Mouse (Mus musculus): ENCODE results near the gene Lcn12. TPM values are rescaled to one million over a fixed set of nuclear protein-coding genes. Genes with fewer than 3 reads are reported as not detected.

Gene Lcn12
- not detected for polyA plus RNA-seq (2017; shearing (Covaris generic))

DNA sequence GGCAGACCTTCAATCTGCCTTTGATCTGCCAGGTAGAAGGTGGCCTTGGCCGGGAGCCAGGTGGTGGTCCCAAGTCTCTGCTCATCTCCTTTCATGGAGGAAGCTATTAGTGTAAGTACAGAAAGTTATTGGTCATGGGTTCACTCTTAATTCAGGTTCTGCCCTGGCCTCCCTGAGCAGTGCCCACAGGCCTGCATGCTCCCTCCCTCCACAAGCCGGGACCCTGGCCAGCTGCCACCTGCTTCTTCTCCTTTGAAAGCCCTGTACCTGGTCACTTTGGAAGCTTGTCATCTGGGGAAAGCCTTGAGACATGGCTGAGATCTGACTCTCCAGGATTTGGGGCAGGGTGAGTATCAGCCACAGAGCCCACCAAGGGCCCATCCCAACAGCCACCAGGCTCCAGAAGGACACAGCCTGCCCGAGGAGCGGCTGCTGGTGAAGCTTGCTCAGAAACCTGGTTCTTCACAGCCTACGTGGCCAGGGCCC is at the start of gene Lcn12:
Lcn12 (minus strand) TSS at position 436 of the 486 bp plus-strand sequence.

GRCm38 (mm10) chr2:25501593-25502486 is 8.1 kb upstream of the Lcn12 start, which contains the start of gene C8g:
C8g (minus strand) TSS chr2:25501719.

DNA sequence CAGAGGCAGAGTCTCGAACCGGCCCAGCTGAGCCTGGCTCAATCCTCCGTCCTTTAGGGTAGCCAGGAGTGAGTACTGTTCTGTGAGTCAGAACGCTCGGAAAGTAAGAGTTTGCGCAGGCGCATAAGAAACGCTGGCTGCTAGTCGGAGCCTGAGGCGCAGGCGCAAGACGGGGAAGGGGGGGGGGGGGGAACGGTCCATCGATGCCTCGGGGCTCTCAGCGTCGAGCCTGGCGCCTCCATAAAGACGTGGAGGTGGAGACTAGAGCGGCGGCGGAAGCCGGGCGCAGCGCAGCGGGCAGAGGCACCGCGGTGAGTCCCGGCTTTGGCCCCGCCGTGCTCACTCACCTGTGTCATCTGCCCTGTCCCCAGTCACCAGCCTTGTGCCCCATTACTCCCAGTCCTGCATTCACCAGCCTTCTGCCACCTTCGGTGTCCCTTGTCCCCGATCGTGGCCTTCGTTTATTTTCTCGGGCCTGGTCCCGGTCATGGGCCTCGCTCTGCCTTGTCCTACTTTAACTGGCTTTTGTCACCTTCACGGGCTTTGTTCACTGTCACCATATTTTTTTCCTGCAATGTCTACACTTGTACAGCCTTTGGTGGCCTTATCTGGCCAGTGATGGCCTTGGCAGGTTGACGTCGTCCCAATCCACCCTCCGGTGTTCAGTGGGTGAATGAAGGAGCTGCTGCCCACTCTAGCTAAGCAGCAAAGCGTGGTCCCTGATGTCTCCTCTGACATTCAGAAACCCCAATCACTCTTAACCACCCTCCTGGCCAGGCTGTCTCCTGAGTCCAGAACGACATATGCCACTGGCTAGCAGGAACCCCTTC is 7.1 kb upstream of the Lcn12 start, which contains the start of gene Fbxw5:
Fbxw5 (plus strand) TSS at position 175 of the 830 bp plus-strand sequence.

GRCm38 (mm10) chr2:25469969-25470368 is 23.7 kb downstream of the Lcn12 start, which contains the start of gene Ptgds:
Ptgds (minus strand) TSS chr2:25470046.

DNA sequence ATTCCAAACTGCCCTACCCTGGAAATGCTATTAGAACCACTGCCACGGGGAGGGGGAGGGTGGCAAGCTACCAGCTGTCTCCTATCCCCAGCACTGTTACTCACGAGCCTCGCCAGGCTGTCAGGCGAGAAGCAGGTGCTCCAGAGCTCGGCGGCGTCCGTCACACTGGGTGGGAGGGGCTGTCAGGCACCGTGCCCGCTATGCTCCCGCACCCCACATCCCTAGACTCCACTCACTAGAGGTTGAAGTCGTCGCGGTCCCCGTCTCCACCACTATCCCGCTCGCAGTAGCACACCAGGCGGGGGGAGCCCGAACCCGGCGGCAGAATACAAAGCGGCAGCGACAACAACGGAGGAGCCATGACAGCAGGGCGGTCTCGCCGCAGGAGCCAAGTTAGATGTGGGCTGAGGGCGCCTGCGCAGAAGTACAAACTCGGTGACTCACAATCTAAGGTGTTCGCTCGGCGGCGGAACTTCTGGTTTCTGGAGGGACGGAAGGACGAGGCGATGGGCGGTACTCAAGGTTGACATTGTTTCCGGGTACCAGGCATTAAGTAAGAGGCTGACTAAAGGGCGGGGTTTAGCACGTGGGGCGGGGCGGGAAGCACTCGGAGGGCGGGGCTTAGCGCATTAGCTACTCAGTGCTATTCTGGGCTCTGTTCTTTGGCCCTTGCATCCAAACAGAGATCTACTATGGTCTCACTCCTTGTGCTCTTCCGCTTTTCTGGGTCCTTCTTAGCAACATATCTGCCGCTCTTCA is 33.0 kb downstream of the Lcn12 start, which contains the start of gene Paxx:
Paxx (minus strand) TSS at position 544 of the 759 bp plus-strand sequence.

DNA sequence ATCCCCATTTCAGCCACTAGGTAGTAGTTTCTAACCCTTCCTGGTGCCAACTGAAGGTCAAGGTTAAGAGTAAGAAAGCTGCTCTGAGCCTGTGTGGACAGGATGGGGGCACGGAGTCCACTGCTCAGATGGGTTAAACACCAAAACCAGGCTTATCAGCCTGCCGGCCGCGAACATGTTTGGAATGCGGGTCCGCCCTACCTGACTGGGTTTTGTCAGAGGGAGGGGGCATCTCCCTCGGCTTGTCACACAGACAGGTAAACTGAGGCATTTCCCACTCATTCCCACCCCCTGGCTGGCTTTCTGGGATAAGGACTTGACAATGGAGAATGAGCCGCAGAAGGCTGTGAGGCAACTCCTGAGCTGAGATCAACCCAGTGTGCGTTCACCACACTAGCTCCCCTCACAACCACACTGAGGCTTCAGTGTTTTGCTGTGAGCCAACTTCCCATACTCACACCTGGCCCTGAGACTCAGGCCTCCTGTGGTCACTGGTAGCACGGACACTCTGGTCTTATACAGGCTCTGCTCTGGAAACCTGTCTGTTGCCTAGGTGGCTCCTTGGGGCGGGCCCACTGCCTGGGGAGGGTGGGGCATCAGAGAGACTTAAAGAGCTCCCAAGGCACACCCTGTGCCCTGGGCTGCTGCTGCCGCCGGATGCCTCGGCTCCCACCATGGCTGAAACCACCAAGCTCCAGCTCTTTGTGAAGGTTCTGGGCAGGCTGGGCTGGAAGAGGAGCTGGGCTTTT is 37.3 kb downstream of the Lcn12 start, which contains the start of gene Clic3:
Clic3 (plus strand) TSS at position 634 of the 749 bp plus-strand sequence.

Other genes starting within 250 kb of the Lcn12 start
- 10.4 TPM for gene AL732309.1, start 247.0 kb downstream of the Lcn12 start, polyA plus RNA-seq (2017; shearing (Covaris generic))
- 16.9 TPM for gene Tmem203, start 238.5 kb downstream of the Lcn12 start, polyA plus RNA-seq (2017; shearing (Covaris generic))
- 3.8 TPM for gene Tprn, start 231.3 kb downstream of the Lcn12 start, polyA plus RNA-seq (2017; shearing (Covaris generic))
- gene Ssna1, start 221.5 kb downstream of the Lcn12 start, polyA plus RNA-seq (2017; shearing (Covaris generic)) = 144 TPM
- gene Anapc2, start 221.4 kb downstream of the Lcn12 start, polyA plus RNA-seq (2017; shearing (Covaris generic)) = 106 TPM
- gene Tmem210, start 205.8 kb downstream of the Lcn12 start, polyA plus RNA-seq (2017; shearing (Covaris generic)) = not detected
- gene Lrrc26, start 204.0 kb downstream of the Lcn12 start, polyA plus RNA-seq (2017; shearing (Covaris generic)) = not detected
- 0.11 TPM for gene Grin1, start 174.7 kb downstream of the Lcn12 start, polyA plus RNA-seq (2017; shearing (Covaris generic))
- gene Man1b1, start 161.6 kb downstream of the Lcn12 start, polyA plus RNA-seq (2017; shearing (Covaris generic)) = 24.2 TPM
- 25.1 TPM for gene Dpp7, start 137.6 kb downstream of the Lcn12 start, polyA plus RNA-seq (2017; shearing (Covaris generic))
- gene Uap1l1, start 128.2 kb downstream of the Lcn12 start, polyA plus RNA-seq (2017; shearing (Covaris generic)) = 19.7 TPM
- 0.39 TPM for gene Sapcd2, start 121.6 kb downstream of the Lcn12 start, polyA plus RNA-seq (2017; shearing (Covaris generic))
- gene Entpd2, start 98.0 kb downstream of the Lcn12 start, polyA plus RNA-seq (2017; shearing (Covaris generic)) = 0.56 TPM
- 3.4 TPM for gene Npdc1, start 94.6 kb downstream of the Lcn12 start, polyA plus RNA-seq (2017; shearing (Covaris generic))
- gene Fut7, start 70.6 kb downstream of the Lcn12 start, polyA plus RNA-seq (2017; shearing (Covaris generic)) = 11.3 TPM
- 24.7 TPM for gene Abca2, start 65.2 kb downstream of the Lcn12 start, polyA plus RNA-seq (2017; shearing (Covaris generic))
- 4.6 TPM for gene Clic3, start 37.1 kb downstream of the Lcn12 start, polyA plus RNA-seq (2017; shearing (Covaris generic))
- gene Paxx, start 32.8 kb downstream of the Lcn12 start, polyA plus RNA-seq (2017; shearing (Covaris generic)) = 96.1 TPM
- not detected for gene Ptgds, start 23.9 kb downstream of the Lcn12 start, polyA plus RNA-seq (2017; shearing (Covaris generic))
- 115 TPM for gene Fbxw5, start 6.8 kb upstream of the Lcn12 start, polyA plus RNA-seq (2017; shearing (Covaris generic))
- gene C8g, start 7.8 kb upstream of the Lcn12 start, polyA plus RNA-seq (2017; shearing (Covaris generic)) = 10.0 TPM
- 107 TPM for gene Traf2, start 53.0 kb upstream of the Lcn12 start, polyA plus RNA-seq (2017; shearing (Covaris generic))
- 388 TPM for gene Edf1, start 63.9 kb upstream of the Lcn12 start, polyA plus RNA-seq (2017; shearing (Covaris generic))
- gene Mamdc4, start 80.9 kb upstream of the Lcn12 start, polyA plus RNA-seq (2017; shearing (Covaris generic)) = 1.6 TPM
- gene Phpt1, start 81.3 kb upstream of the Lcn12 start, polyA plus RNA-seq (2017; shearing (Covaris generic)) = 62.9 TPM
- 0.42 TPM for gene Ajm1, start 87.8 kb upstream of the Lcn12 start, polyA plus RNA-seq (2017; shearing (Covaris generic))
- gene Rabl6, start 114.6 kb upstream of the Lcn12 start, polyA plus RNA-seq (2017; shearing (Covaris generic)) = 7.5 TPM
- gene Ccdc183, start 123.8 kb upstream of the Lcn12 start, polyA plus RNA-seq (2017; shearing (Covaris generic)) = not detected
- gene Tmem141, start 128.1 kb upstream of the Lcn12 start, polyA plus RNA-seq (2017; shearing (Covaris generic)) = 1.5 TPM
- 6.2 TPM for gene Fcna, start 134.1 kb upstream of the Lcn12 start, polyA plus RNA-seq (2017; shearing (Covaris generic))
- not detected for gene Lcn8, start 159.2 kb upstream of the Lcn12 start, polyA plus RNA-seq (2017; shearing (Covaris generic))
- not detected for gene Lcn5, start 164.0 kb upstream of the Lcn12 start, polyA plus RNA-seq (2017; shearing (Covaris generic))
- not detected for gene Lcn6, start 182.9 kb upstream of the Lcn12 start, polyA plus RNA-seq (2017; shearing (Covaris generic))
- not detected for gene Lcn10, start 188.8 kb upstream of the Lcn12 start, polyA plus RNA-seq (2017; shearing (Covaris generic))
- 1.1 TPM for gene Obp2a, start 206.1 kb upstream of the Lcn12 start, polyA plus RNA-seq (2017; shearing (Covaris generic))
- 166 TPM for gene Bmyc, start 212.8 kb upstream of the Lcn12 start, polyA plus RNA-seq (2017; shearing (Covaris generic))
- not detected for gene Obp2b, start 243.1 kb upstream of the Lcn12 start, polyA plus RNA-seq (2017; shearing (Covaris generic))

Data from activated CD4-positive, CD25-positive, alpha-beta regulatory T cell, adult 9 weeks (primary cell).